Mouse (Mus musculus): ENCODE results near the gene Usb1. TPM values are rescaled to one million over a fixed set of nuclear protein-coding genes. Genes with fewer than 3 reads are reported as not detected.
A peak's percentile ranks its signal among the peaks of the same experiment; 100 is the strongest.
"Not testable (repeated sequence)": the region's sequence is repeated elsewhere in the genome, so short reads cannot be mapped to it uniquely, and the experiment has no call there.

Gene Usb1
- total RNA-seq, 2 experiments from 2014 or later: 19.0 to 19.4 TPM

GRCm38 (mm10) chr8:95360181-95361015, 28.3 kb downstream of the Usb1 start:
- DNase-seq (ENCODE audit: extremely low spot score in 1 of 2, low spot score in 2 of 2): no peak
- intact Hi-C loops (cut with DNase I): no loop called here

GRCm38 (mm10) chr8:95361016-95361341, 28.9 kb downstream of the Usb1 start:
- no peak for DNase-seq (ENCODE audit: extremely low spot score in 1 of 2, low spot score in 2 of 2)
- intact Hi-C loops (cut with DNase I): no loop called here

GRCm38 (mm10) chr8:95362272-95362671, 30.2 kb downstream of the Usb1 start:
- intact Hi-C loops (cut with DNase I): no loop called here
- DNase-seq (ENCODE audit: extremely low spot score in 1 of 2, low spot score in 2 of 2): no peak

GRCm38 (mm10) chr8:95363849-95364248, 31.8 kb downstream of the Usb1 start:
- no peak for DNase-seq (ENCODE audit: extremely low spot score in 1 of 2, low spot score in 2 of 2)
- intact Hi-C loops (cut with DNase I): no loop called here

- DNase-seq (ENCODE audit: extremely low spot score in 1 of 2, low spot score in 2 of 2): no peak
- intact Hi-C loops (cut with DNase I): no loop called here
Measured at GRCm38 (mm10) chr8:95369581-95370326, 37.7 kb downstream of the Usb1 start.

- intact Hi-C loops (cut with DNase I): no loop called here
- no peak for DNase-seq (ENCODE audit: extremely low spot score in 1 of 2, low spot score in 2 of 2)
Measured at GRCm38 (mm10) chr8:95373389-95374002, 41.4 kb downstream of the Usb1 start.

GRCm38 (mm10) chr8:95374429-95374828, 42.3 kb downstream of the Usb1 start:
- no peak for DNase-seq (ENCODE audit: extremely low spot score in 1 of 2, low spot score in 2 of 2)
- intact Hi-C loops (cut with DNase I): no loop called here

- no peak for DNase-seq (ENCODE audit: extremely low spot score in 1 of 2, low spot score in 2 of 2)
- intact Hi-C loops (cut with DNase I): no loop called here
Measured at GRCm38 (mm10) chr8:95375374-95375930, 43.4 kb downstream of the Usb1 start.

GRCm38 (mm10) chr8:95376309-95376999, 44.4 kb downstream of the Usb1 start:
- intact Hi-C loops (cut with DNase I): no loop called here
- no peak for DNase-seq (ENCODE audit: extremely low spot score in 1 of 2, low spot score in 2 of 2)

- DNase-seq (ENCODE audit: extremely low spot score in 1 of 2, low spot score in 2 of 2): no peak
- intact Hi-C loops (cut with DNase I): no loop called here
Measured at GRCm38 (mm10) chr8:95377101-95377500, 45.0 kb downstream of the Usb1 start.

GRCm38 (mm10) chr8:95377863-95378291, 45.8 kb downstream of the Usb1 start:
- intact Hi-C loops (cut with DNase I): no loop called here

GRCm38 (mm10) chr8:95378928-95379327, 46.8 kb downstream of the Usb1 start:
- intact Hi-C loops (cut with DNase I); DNase-seq (ENCODE audit: extremely low spot score in 1 of 2, low spot score in 2 of 2): not testable (repeated sequence)

More at GRCm38 (mm10) chr8:95377863-95378291, 45.8 kb downstream of the Usb1 start:
- DNase-seq (ENCODE audit: extremely low spot score in 1 of 2, low spot score in 2 of 2): peak in 1 of 2 experiments; percentile 60

GRCm38 (mm10) chr8:95380953-95381352, 48.9 kb downstream of the Usb1 start:
- no peak for DNase-seq (ENCODE audit: extremely low spot score in 1 of 2, low spot score in 2 of 2)
- intact Hi-C loops (cut with DNase I): no loop called here

GRCm38 (mm10) chr8:95381595-95381994, 49.5 kb downstream of the Usb1 start:
- DNase-seq (ENCODE audit: extremely low spot score in 1 of 2, low spot score in 2 of 2): no peak
- intact Hi-C loops (cut with DNase I): no loop called here

GRCm38 (mm10) chr8:95384501-95384900, 52.4 kb downstream of the Usb1 start:
- intact Hi-C loops (cut with DNase I): no loop called here
- no peak for DNase-seq (ENCODE audit: extremely low spot score in 1 of 2, low spot score in 2 of 2)

- no peak for DNase-seq (ENCODE audit: extremely low spot score in 1 of 2, low spot score in 2 of 2)
- intact Hi-C loops (cut with DNase I): no loop called here
Measured at GRCm38 (mm10) chr8:95386037-95386436, 54.0 kb downstream of the Usb1 start.

- intact Hi-C loops (cut with DNase I): no loop called here
- DNase-seq (ENCODE audit: extremely low spot score in 1 of 2, low spot score in 2 of 2): no peak
Measured at GRCm38 (mm10) chr8:95387221-95387620, 55.1 kb downstream of the Usb1 start.

GRCm38 (mm10) chr8:95387936-95388335, 55.9 kb downstream of the Usb1 start:
- DNase-seq (ENCODE audit: extremely low spot score in 1 of 2, low spot score in 2 of 2): no peak
- intact Hi-C loops (cut with DNase I): no loop called here

- no peak for DNase-seq (ENCODE audit: extremely low spot score in 1 of 2, low spot score in 2 of 2)
- intact Hi-C loops (cut with DNase I): no loop called here
Measured at GRCm38 (mm10) chr8:95390312-95390711, 58.2 kb downstream of the Usb1 start.

All from left cerebral cortex, postnatal 10 days (tissue).